Mouse (Mus musculus): ENCODE measurements around the gene Zfp46.

- TF ChIP-seq BHLHE40 (IDR thresholded peaks at IDR 0.05; ENCODE audit: borderline replicate concordance, low read depth, low read length) (no peak), CTCF (IDR thresholded peaks at IDR 0.05 in 2 of 3, conservative IDR thresholded peaks at IDR 0.05 in 1 of 3; ENCODE audit: control insufficient read depth in 1 of 3, insufficient read depth in 1 of 3, low read depth in 2 of 3, low read length in 3 of 3, poor library complexity in 1 of 3, severe bottlenecking in 1 of 3) (no peak), MAZ (IDR thresholded peaks at IDR 0.05; ENCODE audit: low read depth, low read length) (no peak), USF1 (IDR thresholded peaks at IDR 0.05; ENCODE audit: low read depth, low read length) (no peak), POLR2A (IDR thresholded peaks at IDR 0.05; ENCODE audit: control insufficient read depth in 1 of 2, insufficient read depth in 1 of 2, low read depth in 1 of 2, low read length in 2 of 2, poor library complexity in 1 of 2) (no peak), HCFC1 (IDR thresholded peaks at IDR 0.05; ENCODE audit: low read depth, low read length) (no peak), MAFK (IDR thresholded peaks at IDR 0.05; ENCODE audit: borderline replicate concordance, low read depth, low read length) (no peak), POLR2AphosphoS5 (IDR thresholded peaks at IDR 0.05; ENCODE audit: borderline replicate concordance, low read depth, low read length) (no peak), EP300 (IDR thresholded peaks at IDR 0.05; ENCODE audit: low read depth in 1 of 2, low read length in 2 of 2) (no peak), ZMIZ1 (IDR thresholded peaks at IDR 0.05; ENCODE audit: low read depth, low read length) (no peak), NRF1 (IDR thresholded peaks at IDR 0.05; ENCODE audit: insufficient read depth, low read depth, low read length, poor library complexity, severe bottlenecking) (no peak)
Observed at GRCm38 (mm10) chr4:136239111-136239510, 45.4 kb upstream of the Zfp46 start.

All from MEL (cell line).